Mouse (Mus musculus) small intestine, adult 2 months (tissue): ENCODE data around the gene Dspp.

ENCODE experiments used
- CTCF ChIP-seq: fragments of 200-500 bp; IDR thresholded peaks from 2 replicates; pipeline ENCODE4 v1.5.1; 2012; ENCODE audit warnings: low read depth, mild to moderate bottlenecking, control low read depth, inconsistent platforms, low read length, moderate library complexity, mixed read lengths; ENCODE audit not compliant: insufficient replicate concordance, insufficient read length; ENCODE audit errors: extremely low read depth
- POLR2A ChIP-seq: fragments of 200-500 bp; IDR thresholded peaks from 2 replicates; pipeline ENCODE4 v1.6.1; 2012; ENCODE audit warnings: low read depth, mild to moderate bottlenecking, control low read depth, inconsistent platforms, low read length, moderate library complexity

DNA sequence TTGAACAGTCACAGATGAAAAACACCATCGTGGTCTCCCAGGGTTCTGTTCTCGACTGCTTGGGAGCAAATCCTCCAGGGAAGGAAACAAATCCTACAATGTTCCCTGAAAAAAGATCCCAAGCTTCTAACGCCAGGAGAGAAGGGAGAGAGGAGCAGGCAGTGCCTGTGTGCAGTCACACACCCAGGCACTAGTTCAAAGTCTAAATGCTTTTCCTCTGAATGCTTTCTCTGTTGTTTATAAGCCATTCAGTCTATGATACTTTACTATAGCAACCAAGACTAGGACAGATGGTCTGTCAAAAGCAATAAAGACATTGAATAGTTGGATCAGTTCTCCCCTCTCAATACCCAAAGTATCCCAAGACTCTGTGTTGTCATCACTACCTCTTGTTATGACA lies 16.8 kb downstream of the Dspp start:
- TF ChIP-seq CTCF (no peak), POLR2A (no peak)
